Mouse (Mus musculus) liver, postnatal 0 days (tissue): ENCODE measurements around the gene Il4.

Experiments used
- CTCF ChIP-seq: sonication (generic); IDR thresholded peaks from 2 replicates; pipeline ENCODE4 v1.5.1; 2016; ENCODE audit warnings: antibody characterized with exemption, low read depth
- EP300 ChIP-seq: IDR thresholded peaks from 2 replicates; pipeline ENCODE4 v1.6.1; 2016; ENCODE audit warnings: antibody characterized with exemption, low read depth, mild to moderate bottlenecking

DNA sequence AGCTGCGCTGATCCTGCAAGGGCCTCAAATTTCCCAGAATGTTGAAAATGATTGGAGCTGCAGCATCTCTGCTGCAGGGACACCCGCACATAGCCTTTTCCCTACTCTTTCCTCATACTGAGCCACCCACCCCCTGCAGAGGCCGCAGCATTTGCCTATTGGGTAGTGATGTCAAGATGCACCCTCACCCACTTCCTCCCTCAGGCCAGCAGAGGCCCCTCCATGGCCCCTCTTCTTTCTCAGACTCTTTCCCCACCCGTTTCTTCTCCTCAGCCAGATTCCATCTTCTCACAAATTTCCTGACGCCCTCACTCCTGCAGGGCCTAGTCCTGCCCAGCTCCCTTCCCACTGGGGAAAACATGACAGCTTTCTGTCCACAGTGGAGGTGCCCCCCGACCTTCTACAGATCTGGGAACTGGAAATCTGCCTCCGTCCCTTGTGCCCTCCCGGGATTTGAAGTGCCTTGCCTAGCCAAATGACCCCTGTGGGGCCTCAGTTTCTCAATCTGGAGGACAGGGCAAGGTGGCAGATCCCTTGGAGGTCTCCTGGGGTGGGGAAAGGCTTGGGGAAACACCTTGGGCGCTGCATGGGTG, 17.2 kb upstream of the Il4 start:
- TF ChIP-seq CTCF (no peak), EP300 (no peak)
